Mouse (Mus musculus) E14TG2a.4 (cell line): ENCODE measurements around the gene Hoxb13.

Experiments used
- H3K27me3 ChIP-seq: 2 replicates; pipeline ENCODE4 v1.6.1; 2014; ENCODE audit warnings: low read length, control low read depth; ENCODE audit not compliant: insufficient read depth
- H3K36me3 ChIP-seq: 2 replicates; pipeline ENCODE4 v1.6.1; 2014; ENCODE audit warnings: low read length, control low read depth; ENCODE audit not compliant: insufficient read depth
- H3K4me1 ChIP-seq: replicated peaks from 2 replicates; pipeline ENCODE4 v1.6.1; 2014; ENCODE audit warnings: low read depth, low read length, control low read depth
- H3K4me3 ChIP-seq: replicated peaks from 2 replicates; pipeline ENCODE4 v1.5.1; 2014; ENCODE audit warnings: mild to moderate bottlenecking, low read length
- H3K9me3 ChIP-seq: 2 replicates; pipeline ENCODE4 v1.6.1; 2014; ENCODE audit warnings: low read length, control low read depth
- CTCF ChIP-seq: conservative IDR thresholded peaks from 2 replicates; pipeline ENCODE4 v1.5.1; 2014; ENCODE audit warnings: low read length
- NANOG ChIP-seq: IDR thresholded peaks from 2 replicates; pipeline ENCODE4 v1.6.1; 2014; ENCODE audit warnings: borderline replicate concordance, low read length, mixed read lengths
- POU5F1 ChIP-seq: IDR thresholded peaks from 2 replicates; pipeline ENCODE4 v1.6.1; 2014; ENCODE audit warnings: low read length, borderline replicate concordance

Hoxb13 gene

GRCm38 (mm10) chr11:96193521-96194400 is at the start of gene Hoxb13:
Gene Hoxb13, plus strand, starts transcription at chr11:96194316.
- TF ChIP-seq NANOG = no peak
- no peak for TF ChIP-seq POU5F1
- TF ChIP-seq CTCF = no peak
- H3K27me3 ChIP-seq = peaks cover 96% of the 10 kb centered on the region

DNA sequence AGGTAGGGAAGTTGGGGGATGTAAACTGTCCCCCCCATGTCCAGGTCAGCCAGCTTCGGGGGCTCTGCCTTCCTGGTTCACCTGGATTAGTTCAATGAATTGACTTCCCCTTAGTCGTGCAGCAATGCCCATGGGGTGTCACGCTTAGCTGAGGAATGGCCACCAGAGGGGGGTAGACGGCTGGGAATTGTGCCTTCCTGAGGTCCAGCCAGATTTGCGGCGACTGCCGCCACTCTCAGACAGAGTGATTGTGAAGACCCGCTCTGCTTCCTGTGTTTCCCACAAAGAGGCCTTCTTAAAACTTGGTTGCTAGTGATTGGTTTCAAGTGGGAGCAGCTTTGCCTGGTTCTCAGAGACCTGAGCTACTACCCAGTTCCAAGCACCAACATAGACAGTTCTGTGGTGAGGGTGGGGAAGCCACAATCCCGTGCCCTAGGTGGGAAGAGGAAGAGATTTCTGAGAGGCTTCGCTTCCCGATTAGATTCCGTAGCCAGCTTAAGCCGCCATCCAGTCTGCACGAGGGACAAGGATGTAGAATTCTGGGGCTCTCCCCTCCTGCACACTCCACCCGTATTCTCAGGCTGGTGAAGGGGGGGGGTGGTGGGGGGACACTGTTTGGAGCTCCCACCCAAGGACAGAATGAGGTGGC is 48.4 kb upstream of the Hoxb13 start:
- Histone ChIP-seq H3K9me3 (0 out of 2 replicates have a peak, but pooled peaks cover 3% of the 10 kb centered on the region), H3K36me3 (no peaks in the 10 kb centered on the region), H3K27me3 (peaks cover 46% of the 10 kb centered on the region), H3K4me3 (peak overlapping the region; percentile 39; the same call in 1 of the 2 replicates), H3K4me1 (peaks cover 49% of the 10 kb centered on the region)
- no peak for TF ChIP-seq POU5F1
- peak; percentile 68 for TF ChIP-seq CTCF

More at GRCm38 (mm10) chr11:96193521-96194400, at the start of gene Hoxb13:
- Histone ChIP-seq H3K36me3 (no peaks in the 10 kb centered on the region), H3K4me1 (peaks cover 69% of the 10 kb centered on the region), H3K9me3 (no peaks in the 10 kb centered on the region), H3K4me3 (peak within 1 kb of the TSS; percentile 68)

- H3K27me3 ChIP-seq = peaks cover 63% of the 10 kb centered on the region
- peaks cover 39% of the 10 kb centered on the region for H3K4me1 ChIP-seq
- 0 out of 2 replicates have a peak, but pooled peaks cover 3% of the 10 kb centered on the region for H3K9me3 ChIP-seq
- no peak overlapping the region for H3K4me3 ChIP-seq
- H3K36me3 ChIP-seq = no peaks in the 10 kb centered on the region
- TF ChIP-seq NANOG = no peak
- TF ChIP-seq POU5F1 = no peak
- TF ChIP-seq CTCF = no peak
Observed at GRCm38 (mm10) chr11:96147471-96147870, 46.6 kb upstream of the Hoxb13 start.

- H3K4me1 ChIP-seq = peaks cover 25% of the 10 kb centered on the region
- H3K36me3 ChIP-seq = no peaks in the 10 kb centered on the region
- no peak overlapping the region for H3K4me3 ChIP-seq
- peaks cover 3% of the 10 kb centered on the region for H3K9me3 ChIP-seq
- no peak for TF ChIP-seq NANOG
- TF ChIP-seq CTCF = no peak
- H3K27me3 ChIP-seq = peaks cover 73% of the 10 kb centered on the region
Observed at GRCm38 (mm10) chr11:96164769-96165168, 29.3 kb upstream of the Hoxb13 start.

DNA sequence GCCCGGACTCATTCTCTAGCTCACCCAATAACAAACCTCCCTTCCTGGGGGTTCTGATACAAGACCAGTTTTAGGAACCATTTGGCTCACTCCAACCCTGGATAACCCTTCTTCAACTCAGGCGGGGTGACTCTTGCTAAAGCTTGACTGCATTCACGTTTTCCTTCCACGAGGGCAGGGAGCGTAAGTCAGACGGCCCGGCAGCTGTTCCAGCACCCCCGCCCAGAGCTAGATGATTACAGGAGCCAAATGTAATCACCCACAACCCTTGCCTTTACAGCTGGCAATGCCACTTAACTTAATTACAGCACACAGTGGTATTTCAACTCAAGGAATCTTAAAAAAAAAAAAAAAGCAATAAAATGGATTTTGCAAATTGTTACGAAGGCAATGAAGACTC is 26.0 kb upstream of the Hoxb13 start:
- peaks cover 46% of the 10 kb centered on the region for H3K4me1 ChIP-seq
- no peaks in the 10 kb centered on the region for H3K9me3 ChIP-seq
- H3K36me3 ChIP-seq = no peaks in the 10 kb centered on the region
- TF ChIP-seq NANOG (no peak), POU5F1 (no peak), CTCF (no peak)
- peaks cover 95% of the 10 kb centered on the region for H3K27me3 ChIP-seq
- H3K4me3 ChIP-seq = no peak overlapping the region

DNA sequence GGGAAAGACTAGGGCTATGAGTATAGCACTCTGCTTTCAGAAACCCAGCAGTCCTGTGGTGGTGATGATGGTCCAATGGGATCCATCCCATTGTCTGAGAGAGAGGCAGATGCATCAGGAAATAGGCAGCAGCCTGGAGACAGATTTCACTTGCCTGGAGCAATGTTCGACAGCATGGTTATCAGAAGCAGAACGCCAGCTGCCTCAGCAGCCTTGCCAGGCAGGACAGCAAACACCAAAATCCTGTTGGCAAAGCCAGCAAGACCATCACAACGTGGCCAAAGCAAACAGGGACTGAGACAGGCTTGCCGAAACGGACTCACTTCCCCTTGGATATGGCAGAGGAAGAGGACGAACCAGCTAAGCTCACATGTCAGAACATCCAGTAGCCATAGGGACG is 25.1 kb upstream of the Hoxb13 start:
- Histone ChIP-seq H3K4me1 (peaks cover 52% of the 10 kb centered on the region), H3K4me3 (no peak overlapping the region), H3K36me3 (no peaks in the 10 kb centered on the region), H3K27me3 (peaks cover 99% of the 10 kb centered on the region), H3K9me3 (peaks cover under 1% of the 10 kb centered on the region; the same call in 1 of the 2 replicates)
- TF ChIP-seq CTCF = no peak
- TF ChIP-seq NANOG = peak; percentile 24; the same call in 1 of the 2 replicates

DNA sequence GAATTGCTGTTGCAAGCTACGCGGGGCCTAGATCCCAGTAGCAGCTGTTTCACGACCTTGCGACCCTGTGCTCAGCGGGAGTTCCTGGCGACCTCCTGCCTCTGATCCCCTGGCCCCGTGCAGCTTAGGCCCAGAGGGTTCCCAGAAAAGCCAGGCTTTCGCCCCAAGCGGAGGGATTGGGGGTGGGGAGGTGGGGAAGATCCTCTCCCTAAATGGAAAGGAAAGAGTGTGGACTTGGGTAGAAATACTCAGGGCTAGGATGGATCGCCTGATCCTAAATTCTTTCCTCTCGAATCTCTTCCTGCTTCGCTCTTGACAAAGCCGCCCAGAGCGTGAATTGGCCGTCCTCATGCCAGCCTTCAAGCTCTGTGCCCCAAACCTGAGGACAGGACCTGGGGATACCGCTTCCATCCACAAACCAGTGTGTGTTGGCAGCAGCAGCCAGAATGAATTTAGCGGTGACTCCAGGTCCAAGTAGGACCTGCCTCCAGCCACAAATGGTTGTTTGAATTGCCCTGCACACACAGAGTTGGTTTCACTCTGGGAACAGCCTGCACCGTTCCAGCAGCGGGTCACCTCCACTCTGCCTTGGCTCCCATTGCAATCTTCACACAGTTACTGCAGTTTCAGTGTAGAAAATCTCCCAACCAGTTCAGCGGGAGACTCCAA is 23.3 kb upstream of the Hoxb13 start:
- Histone ChIP-seq H3K27me3 (peaks cover 99% of the 10 kb centered on the region), H3K9me3 (peaks cover 3% of the 10 kb centered on the region), H3K4me3 (0 out of 2 replicates have a peak overlapping the region, but pooled peaks have one; percentile 20), H3K36me3 (no peaks in the 10 kb centered on the region), H3K4me1 (peaks cover 50% of the 10 kb centered on the region)
- TF ChIP-seq NANOG (no peak), CTCF (no peak), POU5F1 (no peak)

GRCm38 (mm10) chr11:96171601-96172000 is 22.5 kb upstream of the Hoxb13 start:
- TF ChIP-seq NANOG (no peak), POU5F1 (no peak), CTCF (no peak)
- H3K36me3 ChIP-seq = no peaks in the 10 kb centered on the region
- peaks cover 99% of the 10 kb centered on the region for H3K27me3 ChIP-seq
- H3K4me1 ChIP-seq = peaks cover 50% of the 10 kb centered on the region
- no peak overlapping the region for H3K4me3 ChIP-seq
- peaks cover 3% of the 10 kb centered on the region for H3K9me3 ChIP-seq
